Mouse (Mus musculus) forebrain, embryonic 15.5 days (tissue): ENCODE results near the gene Tpst1. TPM values are rescaled to one million over a fixed set of nuclear protein-coding genes. Genes with fewer than 3 reads are reported as not detected.

Source experiments
- ATAC-seq: fragments of 200-750 bp; cut with Nextera tagmentation; replicated peaks from 2 replicates; pipeline ENCODE4 v1.8.0; 2017; ENCODE audit warnings: mild to moderate bottlenecking, moderate TSS enrichment, moderate library complexity
- H3K27ac ChIP-seq: fragments of 300-500 bp; sonication (generic); replicated peaks from 2 replicates; pipeline ENCODE4 v1.5.1; 2015; ENCODE audit warnings: mild to moderate bottlenecking, inconsistent platforms
- H3K27me3 ChIP-seq: fragments of 300-500 bp; sonication (generic); 2 replicates; pipeline ENCODE4 v1.6.1; 2015; ENCODE audit warnings: inconsistent platforms
- H3K36me3 ChIP-seq: fragments of 300-500 bp; sonication (generic); 2 replicates; pipeline ENCODE4 v1.6.1; 2015; ENCODE audit warnings: mild to moderate bottlenecking, inconsistent platforms
- H3K4me1 ChIP-seq: fragments of 300-500 bp; sonication (generic); 2 replicates; pipeline ENCODE4 v1.6.1; 2015; ENCODE audit warnings: inconsistent platforms
- H3K4me2 ChIP-seq: fragments of 300-500 bp; sonication (generic); replicated peaks from 2 replicates; pipeline ENCODE4 v1.6.1; 2015; ENCODE audit warnings: mild to moderate bottlenecking, inconsistent platforms
- H3K4me3 ChIP-seq: fragments of 300-500 bp; sonication (generic); 2 replicates; pipeline ENCODE4 v1.5.1; 2015; ENCODE audit warnings: mild to moderate bottlenecking, inconsistent platforms
- H3K9ac ChIP-seq: fragments of 300-500 bp; sonication (generic); replicated peaks from 2 replicates; pipeline ENCODE4 v1.6.1; 2015; ENCODE audit warnings: mild to moderate bottlenecking, inconsistent platforms
- H3K9me3 ChIP-seq: fragments of 300-500 bp; sonication (generic); 2 replicates; pipeline ENCODE4 v1.6.1; 2016; ENCODE audit warnings: inconsistent platforms
- whole genome bisulfite sequencing: fragments of 180-500 bp; shearing (Covaris S2); methylation state at CpG from one replicate; pipeline ENCODE4 v1.1.7; 2015; ENCODE audit warnings: mixed read lengths; 5-methylcytosine and 5-hydroxymethylcytosine counted together
- polyA plus RNA-seq: library from polyadenylated mRNA; unstranded; fragments of >200 nt; fragmentation: Nextera tagmentation; extraction: Ambion mirVana; gene quantifications from 2 replicates; pipeline ENCODE4 v1.2.1, GENCODE M21; 2015

Tpst1 gene
- polyA plus RNA-seq, 1 experiment from 2014 or later: 57.7 TPM

GRCm38 (mm10) chr5:130184193-130184856 is 111.2 kb downstream of the Tpst1 start:
- no peak for ATAC-seq
- 92% methylated on average over 9 of the region's 9 CpGs for WGBS
- H3K9ac ChIP-seq: no peak overlapping the region

GRCm38 (mm10) chr5:130185312-130185711 is 112.2 kb downstream of the Tpst1 start:
- ATAC-seq: no peak
- Histone ChIP-seq H3K4me3 (no peak overlapping the region), H3K36me3 (peaks cover 16% of the 10 kb centered on the region), H3K27ac (no peak overlapping the region), H3K4me1 (peaks cover 4% of the 10 kb centered on the region; the same call in 1 of the 2 replicates), H3K9me3 (no peaks in the 10 kb centered on the region), H3K4me2 (no peak overlapping the region), H3K9ac (no peak overlapping the region), H3K27me3 (no peaks in the 10 kb centered on the region)
- WGBS: 92% methylated on average over 6 of the region's 6 CpGs

More at GRCm38 (mm10) chr5:130184193-130184856, 111.2 kb downstream of the Tpst1 start:
- H3K4me2 ChIP-seq: no peak overlapping the region
- peaks cover 4% of the 10 kb centered on the region; the same call in 1 of the 2 replicates for H3K4me1 ChIP-seq
- H3K27ac ChIP-seq: no peak overlapping the region
- H3K9me3 ChIP-seq: no peaks in the 10 kb centered on the region
- H3K36me3 ChIP-seq: peaks cover 9% of the 10 kb centered on the region
- H3K4me3 ChIP-seq: no peak overlapping the region
- H3K27me3 ChIP-seq: no peaks in the 10 kb centered on the region

Other genes with a start within 250 kb of the Tpst1 start
- 25.4 and 27.0 TPM in 2 replicates for gene Sumf2, start 226.3 kb upstream of the Tpst1 start, polyA plus RNA-seq
- 895 and 945 TPM in 2 replicates for gene Chchd2, start 185.9 kb upstream of the Tpst1 start, polyA plus RNA-seq
- 16.3 and 17.2 TPM in 2 replicates for gene Zbed5, start 177.6 kb upstream of the Tpst1 start, polyA plus RNA-seq
- gene Phkg1, start 174.8 kb upstream of the Tpst1 start, polyA plus RNA-seq: 0.45 and 0.50 TPM in 2 replicates
- gene Nupr1l, start 164.8 kb upstream of the Tpst1 start, polyA plus RNA-seq: 3.9 and 6.0 TPM in 2 replicates
- gene Vkorc1l1, start 131.4 kb upstream of the Tpst1 start, polyA plus RNA-seq: 30.4 and 31.3 TPM in 2 replicates
- gene Gusb, start 70.3 kb upstream of the Tpst1 start, polyA plus RNA-seq: 17.6 TPM in 2 replicates
- gene Asl, start 44.1 kb upstream of the Tpst1 start, polyA plus RNA-seq: 23.1 and 29.5 TPM in 2 replicates
- 72.9 and 82.8 TPM in 2 replicates for gene Crcp, start 44.0 kb upstream of the Tpst1 start, polyA plus RNA-seq
- gene Kctd7, start 71.5 kb downstream of the Tpst1 start, polyA plus RNA-seq: 13.5 TPM in 2 replicates
- gene Rabgef1, start 98.5 kb downstream of the Tpst1 start, polyA plus RNA-seq: 40.2 and 41.3 TPM in 2 replicates
- gene Tmem248, start 143.8 kb downstream of the Tpst1 start, polyA plus RNA-seq: 23.0 and 24.1 TPM in 2 replicates
- gene Sbds, start 182.2 kb downstream of the Tpst1 start, polyA plus RNA-seq: 60.0 and 64.3 TPM in 2 replicates
- gene Tyw1, start 182.3 kb downstream of the Tpst1 start, polyA plus RNA-seq: 24.8 and 27.1 TPM in 2 replicates